Mouse (Mus musculus) naive thymus-derived CD4-positive, alpha-beta T cell, adult 5 months (primary cell): ENCODE data around the gene Igfl3. TPM values are rescaled to one million over a fixed set of nuclear protein-coding genes. Genes with fewer than 3 reads are reported as not detected.

Experiments used
- polyA plus RNA-seq: library from polyadenylated mRNA; unstranded; fragments of 100-300 nt; shearing (Covaris generic); gene quantifications from one replicate; pipeline ENCODE4 v1.2.1, GENCODE M21; 2017

Igfl3 gene
- polyA plus RNA-seq, result not detected

GRCm38 (mm10) chr7:18176194-18176593 lies at the start of gene Igfl3:
Gene Igfl3 (plus strand): TSS chr7:18176494.

Other genes starting within 250 kb of the Igfl3 start
- not detected for gene Ceacam11, start 204.4 kb upstream of the Igfl3 start, polyA plus RNA-seq
- not detected for gene Ceacam13, start 166.6 kb upstream of the Igfl3 start, polyA plus RNA-seq
- not detected for gene Ceacam12, start 110.6 kb upstream of the Igfl3 start, polyA plus RNA-seq
- not detected for gene Mill1, start 68.9 kb downstream of the Igfl3 start, polyA plus RNA-seq
- not detected for gene Psg18, start 178.5 kb downstream of the Igfl3 start, polyA plus RNA-seq